Mouse (Mus musculus): ENCODE data around the gene Psmd7.

Gene Psmd7

DNA sequence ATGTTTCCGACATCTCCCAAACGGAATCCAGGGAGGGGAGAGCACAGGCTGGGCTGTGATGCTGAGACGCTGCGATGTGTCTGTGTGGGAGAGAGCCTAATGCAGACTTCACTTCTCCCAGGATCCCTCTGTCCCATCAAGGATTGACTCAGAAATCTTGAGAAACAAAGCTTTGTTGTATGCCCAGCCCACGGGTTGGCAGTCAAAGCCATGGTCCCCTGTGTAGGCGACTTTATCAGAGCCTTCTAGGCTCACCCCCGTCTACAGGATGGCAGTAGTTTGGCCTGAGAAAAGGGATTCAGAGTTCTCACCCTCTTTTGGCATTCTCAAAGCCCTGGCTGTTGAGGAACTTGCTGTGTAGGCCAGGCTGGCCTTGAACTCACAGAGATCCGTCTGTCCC lies 9.7 kb downstream of the Psmd7 start:
- in situ Hi-C loops (cut with MboI, MseI) = loop anchor here (5.0 kb wide), 1 partner anchor 116 kb away; no protein-coding TSS in a partner anchor

GRCm38 (mm10) chr8:107578132-107578531 lies 10.1 kb downstream of the Psmd7 start:
- in situ Hi-C loops (cut with MboI, MseI) = loop anchor here (5.0 kb wide), 1 partner anchor 116 kb away; no protein-coding TSS in a partner anchor

- in situ Hi-C loops (cut with MboI, MseI) = loop anchor here (5.0 kb wide), 1 partner anchor 115 kb away; no protein-coding TSS in a partner anchor
These were observed 10.6 kb downstream of the Psmd7 start for GRCm38 (mm10) chr8:107577640-107578039.

DNA sequence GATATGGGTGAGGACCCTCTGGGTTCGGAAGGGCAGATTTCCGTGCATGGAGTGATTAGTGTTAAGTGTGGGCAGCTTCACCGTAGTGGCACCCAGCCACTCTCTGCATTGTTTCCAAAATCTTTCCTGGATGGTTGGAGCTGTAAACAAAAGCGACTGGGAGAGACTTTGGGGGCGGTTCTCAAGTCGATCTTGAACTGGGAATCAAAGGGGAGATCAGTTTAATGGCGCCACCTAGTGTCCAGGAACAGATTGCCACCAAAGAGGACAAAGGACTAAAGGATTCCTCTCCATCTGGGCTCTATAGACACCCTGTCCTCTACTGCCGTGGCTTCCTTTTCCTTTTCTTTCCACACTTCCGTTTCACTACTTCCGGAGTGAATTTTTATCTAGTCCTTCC lies 11.6 kb downstream of the Psmd7 start:
- in situ Hi-C loops (cut with MboI, MseI) = loop anchor here (5.0 kb wide), 1 partner anchor 114 kb away; no protein-coding TSS in a partner anchor

- in situ Hi-C loops (cut with MboI, MseI) = loop anchor here (5.0 kb wide), 1 partner anchor 112 kb away; no protein-coding TSS in a partner anchor
These were observed 13.5 kb downstream of the Psmd7 start for GRCm38 (mm10) chr8:107574771-107575170.

DNA sequence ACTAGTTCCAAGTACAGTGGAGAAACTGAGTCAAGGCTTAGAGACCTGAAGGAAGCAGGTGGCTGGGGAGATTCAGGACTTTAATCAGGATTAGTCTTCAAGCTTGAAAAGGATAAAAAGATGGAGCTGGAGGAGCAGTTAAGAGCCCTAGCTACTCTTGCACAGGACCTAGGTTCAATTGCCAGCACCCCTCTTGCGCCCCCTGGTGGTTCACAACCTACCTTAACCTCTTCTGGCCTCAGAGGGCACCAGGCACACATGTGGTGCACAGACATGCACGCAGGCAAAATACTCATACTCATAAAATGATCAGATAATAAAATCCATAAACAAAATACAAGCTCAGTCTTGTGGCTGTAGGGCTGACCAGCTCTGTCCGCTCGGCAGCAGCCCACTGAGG lies 15.8 kb downstream of the Psmd7 start:
- in situ Hi-C loops (cut with MboI, MseI) = no loop called here

DNA sequence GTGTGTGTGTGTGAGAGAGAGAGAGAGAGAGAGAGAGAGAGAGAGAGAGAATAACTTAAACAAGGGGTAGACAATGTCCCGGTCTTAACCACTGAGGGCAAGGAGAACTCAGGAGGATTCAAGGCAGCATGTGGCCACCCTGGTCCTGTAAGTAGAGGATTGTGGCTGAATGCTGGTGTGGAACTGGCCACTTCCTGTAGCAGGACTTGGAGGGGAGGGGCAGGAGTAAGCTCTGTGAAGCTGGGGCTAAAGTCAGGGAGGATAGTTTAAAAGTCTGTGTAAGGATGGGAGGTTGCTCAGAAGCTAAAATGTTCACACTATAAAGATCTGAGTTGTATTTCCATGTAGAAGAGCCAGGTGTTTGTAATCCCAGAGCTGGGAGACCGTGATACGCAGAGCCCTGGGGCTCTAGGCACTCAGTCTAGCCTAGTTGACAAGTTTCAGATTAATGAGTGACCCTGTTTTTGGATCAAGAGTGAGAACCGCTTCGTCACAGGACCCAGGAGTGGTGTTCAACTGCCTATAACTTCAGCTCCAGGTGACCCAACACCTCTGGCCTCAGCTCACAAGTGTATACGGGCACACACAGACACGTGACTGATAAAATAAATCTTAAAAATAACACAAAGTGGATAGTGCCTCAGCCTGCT lies 16.7 kb downstream of the Psmd7 start:
- in situ Hi-C loops (cut with MboI, MseI) = no loop called here

- in situ Hi-C loops (cut with MboI, MseI) = no loop called here
These were observed 17.2 kb downstream of the Psmd7 start for GRCm38 (mm10) chr8:107571046-107571445.

DNA sequence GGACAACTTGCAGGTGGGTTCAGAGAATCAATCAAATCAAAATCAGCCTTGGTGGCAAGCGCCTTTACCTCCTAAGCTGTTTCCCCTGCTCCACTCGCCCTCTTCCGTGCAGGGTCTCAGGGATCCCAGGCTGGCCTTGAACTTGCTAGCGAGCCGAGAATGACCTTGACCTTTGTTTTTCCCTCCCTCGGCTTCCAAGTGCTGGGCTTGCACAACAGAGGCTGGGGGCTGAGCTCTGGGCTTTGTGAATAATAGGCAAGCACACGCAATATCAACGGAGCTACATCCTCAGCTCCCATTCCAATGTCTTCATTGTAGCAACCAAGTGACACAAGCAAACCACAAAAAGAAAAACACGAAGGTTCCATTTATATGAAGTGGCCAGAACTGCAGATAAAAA lies 26.1 kb downstream of the Psmd7 start:
- in situ Hi-C loops (cut with MboI, MseI) = no loop called here

DNA sequence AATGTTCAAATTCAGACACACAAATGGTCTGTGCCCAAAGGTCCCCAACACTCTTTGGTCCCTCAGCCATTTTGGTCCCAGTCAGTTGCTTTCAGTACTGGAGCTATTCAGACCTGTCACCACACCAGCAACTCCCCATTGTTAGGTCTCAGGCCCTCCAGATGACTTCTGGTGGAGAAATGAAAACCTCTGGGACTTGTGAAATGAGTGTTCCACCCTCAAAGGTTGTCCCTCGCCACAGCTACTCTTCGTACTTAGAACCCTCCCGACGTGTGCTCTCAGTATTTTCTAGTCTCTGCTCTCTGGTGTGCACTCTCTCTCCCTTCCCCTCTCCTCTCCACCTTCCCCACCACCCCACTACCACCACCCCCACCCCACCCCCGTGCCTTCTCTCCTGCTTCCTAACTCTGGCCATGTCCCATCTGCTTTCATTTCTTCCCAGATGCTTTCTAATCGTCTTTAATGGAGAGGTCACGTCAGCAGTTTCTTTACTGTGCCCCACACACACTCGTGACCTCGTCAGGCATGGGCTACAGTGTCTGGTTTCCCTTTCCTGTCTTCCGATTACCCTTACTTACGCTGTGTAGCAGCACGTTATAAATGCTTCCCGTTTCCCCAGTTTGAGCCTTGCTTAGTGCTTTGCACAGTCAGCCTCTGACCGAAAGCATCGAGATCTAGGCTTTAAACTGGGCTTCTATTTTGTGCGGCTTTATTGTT lies 27.3 kb downstream of the Psmd7 start:
- in situ Hi-C loops (cut with MboI, MseI) = no loop called here

DNA sequence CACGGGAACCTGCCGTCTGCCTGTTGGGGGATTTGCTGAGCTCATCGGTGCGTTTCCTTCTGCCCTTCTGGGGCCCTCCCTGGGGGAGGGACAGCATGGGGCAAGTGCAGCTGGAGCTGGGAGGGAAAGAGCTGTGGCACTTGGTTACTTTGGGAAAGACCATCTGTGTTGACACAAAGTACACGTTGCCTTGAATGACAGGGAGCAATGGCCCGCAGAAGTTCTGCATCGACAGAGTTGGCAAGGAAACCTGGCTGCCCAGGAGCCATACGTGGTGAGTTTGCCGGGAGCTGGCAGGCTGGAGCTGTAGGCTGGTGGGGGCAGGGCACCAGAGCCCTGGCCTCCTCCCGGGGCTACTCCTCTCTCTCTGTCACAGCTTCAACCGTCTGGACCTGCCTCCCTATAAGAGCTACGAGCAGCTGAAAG lies 31.7 kb downstream of the Psmd7 start:
- in situ Hi-C loops (cut with MboI, MseI) = loop anchor here (5.0 kb wide), 1 partner anchor 44 kb away; no protein-coding TSS in a partner anchor

GRCm38 (mm10) chr8:107555231-107555630 lies 33.0 kb downstream of the Psmd7 start:
- in situ Hi-C loops (cut with MboI, MseI) = loop anchor here (5.0 kb wide), 1 partner anchor 43 kb away; no protein-coding TSS in a partner anchor

DNA sequence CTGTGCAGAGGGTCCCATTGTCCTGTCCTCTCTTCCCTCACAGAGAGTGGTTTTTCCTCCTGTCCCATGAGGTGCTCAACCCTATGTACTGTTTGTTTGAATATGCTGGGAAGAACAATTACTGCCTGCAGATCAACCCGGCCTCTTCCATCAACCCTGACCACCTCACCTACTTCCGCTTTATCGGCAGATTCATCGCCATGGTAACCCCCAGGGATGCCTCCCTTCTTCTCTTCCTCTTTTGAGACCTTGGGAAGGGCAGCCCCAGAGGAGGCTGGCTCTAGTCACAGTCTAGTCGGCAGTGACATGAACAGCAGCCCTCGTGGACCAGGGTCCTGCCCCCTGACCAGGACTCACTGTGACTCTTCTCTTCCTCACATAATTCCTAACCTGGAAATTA lies 36.0 kb downstream of the Psmd7 start:
- in situ Hi-C loops (cut with MboI, MseI) = no loop called here

DNA sequence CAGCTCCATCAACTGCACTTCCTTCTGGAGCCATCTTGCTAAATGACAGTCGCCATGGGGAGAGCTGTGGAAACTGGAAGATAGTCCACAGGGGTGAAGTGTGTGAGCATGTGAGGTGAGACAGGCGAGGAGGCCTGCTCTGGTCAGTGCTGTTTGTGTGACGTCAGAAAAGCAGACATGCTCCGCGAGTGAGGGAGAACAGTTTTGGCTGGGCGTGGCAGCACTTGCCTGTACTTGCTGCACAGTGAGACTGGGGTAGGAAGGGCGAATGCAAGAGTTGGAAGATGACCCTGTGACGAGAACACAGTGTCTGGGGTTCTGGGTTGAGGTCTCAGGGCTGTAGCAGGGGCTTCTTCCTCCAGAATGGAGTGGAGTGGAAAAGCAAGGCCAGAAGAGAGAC lies 41.4 kb downstream of the Psmd7 start:
- in situ Hi-C loops (cut with MboI, MseI) = no loop called here

- in situ Hi-C loops (cut with MboI, MseI) = no loop called here
These were observed 42.1 kb downstream of the Psmd7 start for GRCm38 (mm10) chr8:107546154-107546553.

GRCm38 (mm10) chr8:107545621-107546152 lies 42.6 kb downstream of the Psmd7 start:
- in situ Hi-C loops (cut with MboI, MseI) = no loop called here

GRCm38 (mm10) chr8:107544651-107545174 lies 43.6 kb downstream of the Psmd7 start:
- in situ Hi-C loops (cut with MboI, MseI) = no loop called here

GRCm38 (mm10) chr8:107544211-107544610 lies 44.1 kb downstream of the Psmd7 start:
- in situ Hi-C loops (cut with MboI, MseI) = no loop called here

GRCm38 (mm10) chr8:107543714-107544113 lies 44.5 kb downstream of the Psmd7 start:
- in situ Hi-C loops (cut with MboI, MseI) = no loop called here

- in situ Hi-C loops (cut with MboI, MseI) = no loop called here
These were observed 46.1 kb downstream of the Psmd7 start for GRCm38 (mm10) chr8:107542151-107542550.

DNA sequence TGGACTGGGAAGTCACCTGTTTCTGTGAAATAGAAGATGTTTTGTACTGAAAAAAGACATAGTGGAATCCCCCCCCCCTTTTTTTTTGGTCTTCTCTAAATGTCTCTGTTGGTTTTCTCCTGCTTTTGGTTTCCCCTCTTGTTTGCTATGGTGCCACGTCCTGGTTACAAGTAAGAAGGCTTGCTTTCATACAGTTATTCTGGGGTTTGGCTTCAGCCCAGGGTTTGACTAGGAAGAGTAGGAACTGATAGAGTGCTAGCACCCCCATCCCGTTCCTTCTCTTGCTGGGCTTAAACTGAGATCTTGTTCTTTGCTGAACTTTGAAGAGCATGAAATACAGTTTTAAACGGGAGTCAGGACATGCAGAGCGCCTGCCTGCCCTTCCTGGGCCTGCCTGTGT lies 46.9 kb downstream of the Psmd7 start:
- in situ Hi-C loops (cut with MboI, MseI) = no loop called here

DNA sequence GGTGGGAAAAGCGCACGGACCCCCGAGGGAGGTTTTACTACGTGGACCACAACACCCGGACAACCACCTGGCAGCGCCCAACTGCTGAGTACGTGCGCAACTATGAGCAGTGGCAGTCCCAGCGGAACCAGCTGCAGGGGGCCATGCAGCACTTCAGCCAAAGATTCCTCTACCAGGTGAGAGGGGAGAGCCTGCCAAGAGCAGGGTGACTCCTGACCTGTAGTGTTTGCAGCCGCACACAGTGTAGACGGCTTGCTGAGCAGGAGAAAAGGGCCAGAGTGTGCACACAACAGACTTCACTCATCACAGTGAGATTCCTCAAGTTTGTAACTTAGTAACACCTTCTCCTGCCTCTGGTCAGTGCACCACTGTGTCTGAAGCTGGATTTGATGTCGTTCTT lies 47.6 kb downstream of the Psmd7 start:
- in situ Hi-C loops (cut with MboI, MseI) = no loop called here

Measured in regulatory T cell (primary cell).